Mouse (Mus musculus) MEL-GATA-1-ER (cell line): ENCODE data around the gene Pycr2.

Source experiments
- DNase-seq: peaks from one replicate; pipeline ENCODE4 v3.0.0-alpha.2; 2012; ENCODE audit warnings: low read depth; ENCODE audit errors: extremely low read depth

Gene Pycr2

DNA sequence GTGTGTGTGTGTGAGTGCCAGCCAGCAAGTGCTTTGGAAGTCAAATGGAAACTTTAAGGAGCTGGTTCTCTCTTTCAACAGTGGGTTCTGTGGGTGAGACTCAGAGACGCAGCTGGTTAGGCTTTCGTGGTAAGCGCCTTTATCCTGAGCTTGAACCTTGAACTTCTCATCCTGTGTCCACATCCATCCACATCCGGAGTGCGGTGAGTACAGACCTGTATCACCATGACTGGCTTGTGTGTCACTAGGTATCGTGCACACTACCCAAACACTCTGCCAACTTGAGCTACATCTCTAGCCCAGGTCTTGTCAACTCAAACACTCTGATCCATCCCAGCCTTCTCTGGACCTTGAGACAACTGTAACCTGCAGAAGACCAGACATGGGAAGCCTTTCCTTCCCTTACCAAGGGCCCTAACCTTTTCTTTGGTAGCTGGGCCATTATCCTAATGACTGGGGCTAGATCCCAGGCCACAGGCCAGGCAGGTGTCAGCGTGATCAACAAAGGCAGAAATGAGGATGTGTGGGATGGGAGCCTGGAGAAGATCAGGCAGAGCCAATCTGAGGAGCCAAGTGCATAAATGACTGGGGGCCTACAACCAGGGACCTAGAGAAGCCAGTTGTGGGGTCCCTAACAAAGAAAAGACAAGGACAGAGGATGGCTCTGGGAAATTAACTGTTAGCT is 36.8 kb downstream of the Pycr2 start:
- no peak for DNase-seq

DNA sequence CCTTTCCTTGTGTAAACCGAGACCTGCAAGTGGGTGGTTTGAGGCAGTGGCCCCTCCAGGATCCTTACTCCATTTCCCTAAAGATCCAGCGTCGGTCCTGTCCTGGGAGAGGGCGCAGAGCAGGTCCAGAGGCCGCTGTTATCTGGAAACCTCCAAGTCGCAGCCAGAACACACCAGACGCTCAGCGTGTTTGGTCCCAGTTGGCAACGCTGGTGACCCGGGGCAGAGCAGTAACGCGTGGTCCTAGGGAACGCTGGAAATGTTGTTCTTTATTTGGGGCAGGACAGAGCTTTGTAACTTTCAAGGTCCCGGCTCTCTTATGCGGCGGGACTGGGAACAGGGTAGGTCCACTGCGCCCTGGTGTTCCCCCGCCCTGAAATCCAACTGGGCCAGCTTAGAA is 37.6 kb downstream of the Pycr2 start:
- DNase-seq = no peak

DNA sequence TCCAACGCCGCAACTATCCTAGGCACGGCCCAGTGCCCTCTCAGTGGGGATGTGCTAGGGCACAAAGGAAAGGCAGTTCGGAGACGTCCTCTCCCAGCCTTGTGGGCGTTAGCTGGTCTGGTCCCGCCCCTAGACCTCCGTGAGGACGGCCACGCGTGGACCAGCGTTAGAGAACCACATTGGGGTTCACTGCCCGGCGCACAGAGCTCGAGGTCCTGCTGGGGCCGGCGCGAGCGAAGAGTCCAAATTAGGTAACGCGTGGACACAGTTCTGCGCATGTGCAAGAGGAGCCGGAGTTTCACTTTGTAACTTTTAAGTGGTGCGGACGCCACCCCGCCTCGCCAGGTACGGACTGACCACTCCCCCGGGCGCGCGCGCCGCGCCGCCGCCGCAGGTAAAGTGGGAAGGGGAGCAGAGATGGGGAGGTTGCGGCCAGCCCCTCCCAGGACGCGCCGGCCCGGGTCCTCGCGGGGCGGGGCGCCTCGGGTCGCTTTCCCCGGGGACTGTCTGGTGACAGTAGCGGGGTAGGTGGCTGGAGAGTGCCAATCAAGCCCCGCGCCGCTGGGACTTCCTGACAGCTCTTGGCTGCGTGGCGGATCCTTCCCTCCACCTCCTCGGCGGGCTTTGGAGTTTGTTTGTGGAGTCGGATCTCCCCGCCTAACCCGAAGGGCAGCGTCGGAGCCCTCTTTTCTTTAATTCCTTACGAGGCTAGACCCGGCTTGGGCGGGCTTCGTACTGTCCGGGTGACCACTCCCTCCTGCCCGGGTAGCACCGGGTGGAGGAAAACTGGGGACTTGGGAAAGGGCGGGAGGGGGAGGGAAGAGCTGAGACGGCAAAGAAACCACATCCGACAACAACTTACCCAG is 38.3 kb downstream of the Pycr2 start, which contains the start of gene Tmem63a:
Gene Tmem63a, plus strand, starts transcription at position 179 of the 866 bp plus-strand sequence.
- no peak for DNase-seq

DNA sequence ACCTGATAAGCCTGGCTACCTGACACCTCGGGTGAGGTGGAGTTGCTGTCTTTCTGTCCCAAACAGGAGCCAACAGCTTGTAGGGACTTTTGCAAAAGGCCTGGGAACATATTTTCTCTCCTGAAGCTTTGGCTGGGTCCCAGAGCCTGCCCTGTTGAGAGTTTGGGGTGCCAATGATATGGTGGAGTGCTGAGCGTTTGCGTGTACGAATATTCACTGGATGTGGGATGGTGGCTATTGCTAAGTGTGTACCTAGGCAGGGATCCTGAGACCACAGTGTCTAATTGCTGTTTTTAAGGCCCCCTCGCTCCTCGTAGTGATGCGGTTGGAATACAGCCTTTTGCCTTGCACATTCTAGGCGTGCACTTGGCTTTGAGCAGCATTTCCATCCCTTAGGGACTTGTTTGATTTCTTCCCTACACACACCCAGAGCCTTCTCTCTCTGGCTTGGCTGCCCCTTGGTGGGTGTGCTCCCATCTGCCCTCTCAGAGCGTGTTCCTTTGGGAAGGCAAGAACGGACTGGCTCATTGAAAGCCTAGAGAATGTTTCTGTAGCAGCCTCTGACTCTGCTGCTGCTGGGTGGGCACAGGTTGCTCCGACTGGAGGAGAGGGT is 39.0 kb downstream of the Pycr2 start:
- DNase-seq = no peak

DNA sequence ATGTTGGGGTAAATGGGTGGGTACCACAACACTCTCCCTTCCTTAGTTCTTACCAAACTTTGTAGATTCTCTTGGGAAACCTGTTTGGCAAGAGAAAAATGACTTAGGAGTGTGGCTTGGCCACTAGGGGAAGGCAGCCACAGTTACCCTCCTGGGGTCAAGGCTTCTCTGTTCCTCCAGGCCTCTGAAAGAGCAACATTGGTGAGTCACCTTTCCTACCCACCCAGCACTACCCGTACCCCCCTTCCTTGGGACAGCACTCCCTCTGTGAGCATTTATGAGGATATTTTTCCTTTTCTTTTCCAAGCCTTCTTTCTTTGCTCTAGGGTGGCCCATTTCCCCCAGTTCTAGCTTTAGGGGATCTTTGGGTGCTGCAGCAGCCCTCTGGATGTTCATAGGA is 39.8 kb downstream of the Pycr2 start:
- no peak for DNase-seq

DNA sequence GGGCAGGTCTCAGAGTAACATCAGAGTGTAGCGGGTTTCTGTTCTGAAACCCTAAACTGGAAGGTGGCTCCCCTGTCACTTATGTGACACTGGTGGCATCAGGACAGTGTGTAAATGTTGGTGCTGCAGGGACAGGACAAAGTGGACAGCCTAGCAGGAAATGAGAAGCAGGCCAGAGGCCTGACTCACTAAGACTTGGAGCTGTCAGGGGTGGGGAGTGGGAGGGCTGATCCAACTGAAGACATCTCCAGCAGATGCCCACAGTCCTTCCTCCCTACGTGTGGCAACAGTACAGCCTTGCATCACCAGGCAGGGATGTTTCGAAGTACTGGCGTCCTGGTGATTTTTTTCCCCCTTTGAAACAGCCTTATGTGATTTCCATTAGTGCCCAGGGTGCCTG is 40.5 kb downstream of the Pycr2 start:
- no peak for DNase-seq

DNA sequence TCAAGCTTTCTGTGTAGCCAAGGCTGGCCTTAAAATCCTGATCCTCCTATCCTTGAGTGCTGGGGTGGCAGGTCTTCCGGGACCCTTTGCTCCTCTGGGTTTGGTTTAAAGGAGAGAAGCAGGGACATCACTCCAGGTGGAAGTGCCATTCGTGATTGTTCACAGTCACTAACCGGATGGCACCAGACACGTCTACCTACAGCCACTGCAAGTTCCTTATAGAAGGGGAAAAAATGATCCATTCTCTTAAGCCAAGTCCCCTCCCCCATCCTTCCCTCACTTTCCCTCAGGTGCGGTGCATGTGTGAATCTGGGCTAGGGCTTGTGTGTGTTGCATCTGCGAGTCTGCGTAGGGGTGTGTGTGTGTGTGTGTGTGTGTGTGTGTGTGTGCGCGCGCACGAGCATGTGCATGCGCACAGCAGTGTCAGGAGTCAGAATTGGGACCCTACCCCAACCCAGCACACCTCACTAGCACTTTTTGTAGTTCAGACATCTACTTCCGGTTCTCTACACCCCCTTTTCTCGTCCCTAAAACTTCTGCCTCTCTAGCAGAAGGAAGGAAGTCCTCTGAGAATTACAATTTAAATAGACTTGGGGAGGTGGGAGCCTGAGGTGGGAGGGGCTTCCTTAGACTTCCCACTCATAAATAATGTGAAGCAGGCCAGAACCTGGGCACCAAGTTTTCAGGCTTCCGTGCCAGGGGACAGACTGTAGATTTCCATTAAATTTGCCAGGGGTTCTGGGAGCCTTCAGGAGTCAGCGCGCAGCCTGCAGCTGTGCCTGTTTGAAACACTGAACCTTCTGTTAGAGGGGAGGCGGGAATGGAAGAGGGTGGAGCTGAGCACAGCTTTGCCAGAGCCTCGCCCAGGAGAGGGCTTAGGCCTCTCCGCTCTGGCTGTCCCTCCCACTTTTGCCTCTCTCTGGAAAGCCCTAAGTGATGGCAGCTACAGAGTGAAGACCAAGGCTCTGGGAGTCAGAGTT is 41.2 kb downstream of the Pycr2 start:
- DNase-seq = no peak

DNA sequence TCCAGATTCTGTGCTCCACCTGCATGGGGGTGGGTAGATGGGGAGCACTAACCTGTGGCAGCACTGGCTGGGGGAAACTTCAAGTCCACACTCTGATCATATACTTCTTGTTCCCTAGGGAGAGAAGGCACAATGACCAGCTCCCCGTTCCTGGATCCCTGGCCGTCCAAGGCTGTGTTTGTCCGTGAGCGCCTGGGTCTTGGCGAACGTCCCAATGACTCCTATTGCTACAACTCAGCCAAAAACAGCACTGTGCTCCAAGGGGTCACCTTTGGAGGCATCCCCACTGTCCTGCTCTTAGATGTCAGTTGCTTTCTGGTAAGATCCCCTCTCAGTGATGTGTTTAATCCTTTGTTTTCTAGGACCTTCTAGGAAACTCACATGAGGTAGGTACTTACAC is 42.4 kb downstream of the Pycr2 start:
- DNase-seq = no peak

DNA sequence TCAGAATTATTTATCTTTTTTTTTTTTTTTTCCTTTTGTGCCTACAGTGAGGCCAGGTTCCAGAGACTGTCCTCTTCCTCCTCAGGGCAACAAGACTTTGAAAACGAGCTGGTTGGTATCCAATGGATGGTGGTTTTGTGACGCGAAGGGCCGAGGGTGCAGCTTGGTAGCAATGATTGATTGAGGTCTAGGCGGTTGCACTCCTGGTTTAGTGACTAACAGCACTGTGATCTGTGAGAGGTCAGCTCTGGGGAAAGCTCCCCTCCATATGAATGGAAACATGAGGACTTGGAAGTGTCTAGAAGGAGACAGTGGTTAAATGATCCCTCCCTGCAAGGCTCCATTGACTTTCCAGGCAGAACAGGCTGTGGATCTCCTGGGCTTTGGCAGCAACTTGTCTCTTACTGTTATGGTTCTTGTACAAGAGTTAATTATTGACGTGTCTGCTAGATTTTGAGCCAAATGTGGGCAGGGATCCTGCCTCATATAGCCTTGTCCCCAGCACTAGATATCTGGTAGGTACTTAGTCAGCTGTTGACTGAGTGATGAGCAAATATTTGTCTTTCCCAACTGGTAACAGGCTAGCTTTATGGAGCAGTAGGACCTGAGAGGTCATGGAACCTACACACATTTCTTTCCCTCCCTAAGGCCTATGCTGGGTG is 48.1 kb downstream of the Pycr2 start:
- no peak for DNase-seq

DNA sequence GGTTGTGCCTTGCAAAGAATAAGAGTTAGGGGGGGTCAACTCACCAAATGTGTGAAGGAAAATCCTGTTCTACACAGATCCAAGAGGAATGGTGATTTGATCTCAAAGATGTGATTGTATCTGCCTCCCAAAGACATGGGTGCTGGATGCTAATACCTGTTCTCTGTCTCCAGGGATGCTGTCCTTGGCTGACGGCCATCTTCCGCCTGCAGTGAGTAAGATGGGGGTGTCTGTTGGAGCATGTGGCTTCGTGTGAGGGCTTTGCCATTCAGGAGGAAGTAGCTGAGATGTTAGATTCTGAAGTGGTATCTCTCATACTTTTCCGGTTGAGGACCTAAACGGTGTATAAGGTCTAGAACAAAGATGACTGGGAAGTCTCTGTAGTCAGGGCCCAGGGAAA is 48.7 kb downstream of the Pycr2 start:
- no peak for DNase-seq

DNA sequence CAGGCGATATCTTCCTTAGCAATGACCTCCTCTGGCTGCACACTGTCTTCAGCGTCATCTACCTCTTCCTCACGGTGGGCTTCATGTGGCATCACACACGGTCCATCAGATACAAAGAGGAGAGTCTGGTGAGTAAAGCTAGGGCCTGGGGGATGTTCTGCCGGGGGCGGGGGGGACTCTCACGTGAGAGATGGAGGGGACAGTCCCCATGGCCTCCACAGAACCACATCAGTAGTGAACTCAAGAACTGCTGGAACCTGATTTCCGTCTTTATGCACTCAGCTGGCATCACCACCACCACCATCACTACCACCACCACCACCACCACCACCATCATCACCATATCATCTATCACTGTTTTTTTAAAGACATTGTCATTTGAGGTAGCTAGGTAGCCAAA is 52.3 kb downstream of the Pycr2 start:
- DNase-seq = no peak

DNA sequence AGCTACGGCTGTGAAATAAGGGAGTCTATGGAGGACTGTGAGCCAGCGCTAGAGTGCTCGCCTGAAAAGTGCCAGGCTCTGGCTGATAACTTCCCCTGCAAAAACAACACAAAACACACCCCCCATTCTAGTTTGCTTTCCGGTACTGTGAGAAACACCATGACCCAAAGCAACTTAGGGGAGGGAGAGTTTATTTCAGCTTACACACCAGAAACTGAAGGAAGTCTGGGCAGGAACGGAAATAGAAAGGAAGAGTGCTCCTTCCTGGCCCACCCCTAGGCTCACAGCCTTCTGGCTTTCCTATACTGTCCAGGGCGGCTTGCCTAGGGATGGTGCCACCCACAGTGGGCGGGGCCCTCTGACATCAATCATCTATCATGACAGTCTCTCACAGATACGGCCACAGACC is 52.9 kb downstream of the Pycr2 start:
- DNase-seq = no peak
